Mouse (Mus musculus): ENCODE measurements around the gene Daam2.

DNA sequence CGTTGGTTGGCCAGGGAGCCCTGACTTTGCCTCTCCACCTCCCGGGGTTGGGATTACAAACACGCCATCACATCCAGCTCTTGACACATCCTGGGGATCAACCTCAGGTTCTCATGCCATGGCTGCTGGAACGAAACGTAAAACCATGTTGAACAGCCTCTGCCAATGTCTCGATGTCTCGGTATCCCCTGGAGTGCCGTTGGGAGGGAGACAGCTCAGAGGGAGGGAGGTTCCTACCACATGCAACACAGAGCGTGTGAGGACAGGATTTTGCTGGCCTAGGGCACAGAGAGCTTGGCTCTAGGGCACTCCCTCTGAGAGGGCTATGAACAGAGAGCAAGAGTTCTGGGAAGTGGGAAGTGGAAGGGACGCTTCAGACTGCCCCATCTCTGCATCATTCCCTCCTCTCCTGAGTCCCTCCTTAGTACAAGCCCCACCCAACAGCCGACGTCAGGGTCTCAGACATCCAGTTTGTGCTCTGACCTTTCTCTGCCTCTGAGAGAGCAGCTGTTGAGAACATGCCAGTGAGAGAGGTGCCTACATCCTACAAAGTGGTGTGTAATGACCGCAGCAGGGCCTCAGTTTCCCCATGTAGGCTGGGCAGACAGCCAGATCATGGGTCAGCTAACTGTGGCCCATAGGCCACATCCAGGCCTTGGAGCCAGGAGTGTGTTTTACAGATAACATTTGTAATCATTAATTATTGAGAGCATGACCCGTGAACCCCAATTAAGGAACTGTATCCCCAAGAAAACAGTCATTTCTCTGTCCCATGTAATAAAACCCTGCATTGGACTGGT, 123.6 kb downstream of the Daam2 start:
- no peak for TF ChIP-seq GATA1 (IDR thresholded peaks at IDR 0.05; ENCODE audit: low read length)
- TF ChIP-seq TAL1 (IDR thresholded peaks at IDR 0.05; ENCODE audit: low read length), result no peak
